Comparison of ENCODE assay signal across 8 mouse cellular contexts in the genomic region with DNA sequence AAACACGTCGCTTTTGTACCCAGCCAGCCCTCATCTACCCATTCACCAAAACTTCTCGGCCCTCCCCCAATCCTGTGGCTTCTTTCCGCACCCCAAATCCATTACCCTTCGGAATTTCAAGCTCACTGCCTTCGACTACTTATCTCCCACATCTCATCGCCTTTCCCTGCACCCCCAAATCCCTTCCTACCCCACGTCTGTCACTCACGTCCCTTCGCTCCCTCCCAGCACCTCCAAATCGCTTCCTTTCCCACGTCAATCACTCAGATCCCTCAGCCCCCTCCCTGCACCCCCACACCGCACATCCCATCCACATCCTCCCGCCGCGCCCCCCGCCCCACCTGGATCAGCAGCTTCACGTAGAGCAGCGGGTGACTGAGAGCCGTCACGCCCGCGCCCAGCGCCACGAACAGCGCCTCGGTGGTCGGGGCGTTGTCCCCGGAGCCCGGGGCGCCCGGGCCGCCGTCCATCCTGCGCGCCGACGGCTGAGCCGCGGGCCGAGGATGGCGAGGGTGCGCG. TPM values are rescaled to one million over a fixed set of nuclear protein-coding genes. Genes with fewer than 3 reads are reported as not detected.
A peak's percentile ranks its signal among the peaks of the same experiment; 100 is the strongest.
DNase-seq lines count a peak whose midpoint lies in the region; ATAC-seq and TF ChIP-seq lines count a peak whose summit lies in the region.

No protein-coding gene starts in this region.

- 1% methylated on average over 45 of the region's 45 CpGs for WGBS in thymus, adult 2 months
- under 1% methylated on average over 45 of the region's 45 CpGs for WGBS in heart, embryonic 16.5 days
- WGBS in liver, embryonic 12.5 days (ENCODE audit: insufficient replicate concordance): under 1% methylated on average over 45 of the region's 45 CpGs
- under 1% methylated on average over 45 of the region's 45 CpGs for WGBS in olfactory bulb, adult 2 months

- H3K27me3 ChIP-seq in erythroblast, embryonic 14.5 days (ENCODE audit: control insufficient read depth): no peaks in the 10 kb centered on the region
- H3K27me3 ChIP-seq in thymus, adult 2 months (ENCODE audit: control insufficient read depth, insufficient read depth, low read length): no peaks in the 10 kb centered on the region
- H3K27me3 ChIP-seq in heart, embryonic 16.5 days (ENCODE audit: control insufficient read depth, insufficient read depth, low read length): no peaks in the 10 kb centered on the region
- no peaks in the 10 kb centered on the region for H3K27me3 ChIP-seq in liver, embryonic 12.5 days (replicated peaks)

- no peak for ATAC-seq in erythroblast, adult 5-6 weeks (replicated peaks; ENCODE audit: low FRiP score, poor library complexity, severe bottlenecking)
- ATAC-seq in heart, embryonic 16.5 days (replicated peaks; ENCODE audit: extremely low read depth, insufficient read depth, low FRiP score): peak; percentile 5
- ATAC-seq in liver, embryonic 12.5 days: no peak

- peaks cover 28% of the 10 kb centered on the region for H3K36me3 ChIP-seq in erythroblast, embryonic 14.5 days (ENCODE audit: control insufficient read depth)
- no peaks in the 10 kb centered on the region for H3K36me3 ChIP-seq in thymus, adult 2 months (ENCODE audit: control insufficient read depth, insufficient read depth, low read length)
- H3K36me3 ChIP-seq in heart, embryonic 16.5 days (ENCODE audit: control insufficient read depth, insufficient read depth): peaks cover 9% of the 10 kb centered on the region
- peaks cover 26% of the 10 kb centered on the region for H3K36me3 ChIP-seq in liver, embryonic 12.5 days

- H3K9me3 ChIP-seq in erythroblast, embryonic 14.5 days (ENCODE audit: control insufficient read depth, low read length): no peaks in the 10 kb centered on the region
- no peaks in the 10 kb centered on the region for H3K9me3 ChIP-seq in heart, embryonic 16.5 days (replicated peaks; ENCODE audit: control insufficient read depth, low read length)
- no peaks in the 10 kb centered on the region for H3K9me3 ChIP-seq in liver, embryonic 12.5 days (replicated peaks)

- H3K4me3 ChIP-seq in erythroblast, embryonic 14.5 days (replicated peaks): peak overlapping the region; percentile 77
- peak overlapping the region; percentile 78 for H3K4me3 ChIP-seq in thymus, adult 2 months (ENCODE audit: control insufficient read depth, insufficient read depth, low read length)
- peak overlapping the region; percentile 70 for H3K4me3 ChIP-seq in heart, embryonic 16.5 days (ENCODE audit: low read length)
- H3K4me3 ChIP-seq in liver, embryonic 12.5 days: peak overlapping the region; percentile 96
- peak overlapping the region; percentile 94 for H3K4me3 ChIP-seq in olfactory bulb, adult 2 months (ENCODE audit: insufficient read depth, low read depth, low read length)

- no peak for TF ChIP-seq CTCF in thymus, adult 2 months (IDR thresholded peaks at IDR 0.05; ENCODE audit: borderline replicate concordance, control insufficient read depth, extremely low read depth, insufficient read depth, low read length, poor library complexity)
- TF ChIP-seq CTCF in olfactory bulb, adult 2 months (IDR thresholded peaks at IDR 0.05; ENCODE audit: insufficient read depth, low read depth, low read length): no peak

- peak overlapping the region; percentile 77 for H3K4me2 ChIP-seq in heart, embryonic 16.5 days (ENCODE audit: low read depth, low read length)
- H3K4me2 ChIP-seq in liver, embryonic 12.5 days: peak overlapping the region; percentile 99

- no peak overlapping the region for H3K27ac ChIP-seq in thymus, adult 2 months (ENCODE audit: control insufficient read depth, insufficient read depth, low read length)
- H3K27ac ChIP-seq in heart, embryonic 16.5 days (ENCODE audit: low read length): peak overlapping the region; percentile 88
- H3K27ac ChIP-seq in liver, embryonic 12.5 days: peak overlapping the region; percentile 85
- H3K27ac ChIP-seq in olfactory bulb, adult 2 months (ENCODE audit: insufficient read depth, low read depth, low read length): peak overlapping the region; percentile 81

- peak overlapping the region; percentile 87 for H3K9ac ChIP-seq in heart, embryonic 16.5 days (ENCODE audit: low read length)
- H3K9ac ChIP-seq in liver, embryonic 12.5 days: peak overlapping the region; percentile 96

- peaks cover 40% of the 10 kb centered on the region for H3K4me1 ChIP-seq in erythroblast, embryonic 14.5 days (ENCODE audit: control insufficient read depth)
- peaks cover 29% of the 10 kb centered on the region for H3K4me1 ChIP-seq in thymus, adult 2 months (replicated peaks; ENCODE audit: control insufficient read depth, insufficient read depth, low read length)
- H3K4me1 ChIP-seq in heart, embryonic 16.5 days (ENCODE audit: control insufficient read depth, insufficient read depth, low read length): peaks cover 31% of the 10 kb centered on the region
- peaks cover 59% of the 10 kb centered on the region for H3K4me1 ChIP-seq in liver, embryonic 12.5 days
- H3K4me1 ChIP-seq in olfactory bulb, adult 2 months (ENCODE audit: control insufficient read depth, insufficient read depth, low read length): peaks cover 18% of the 10 kb centered on the region

- no peak for TF ChIP-seq POLR2A in thymus, adult 2 months (IDR thresholded peaks at IDR 0.05; ENCODE audit: control insufficient read depth, extremely low read depth, insufficient read depth, low read length, poor library complexity)
- TF ChIP-seq POLR2A in olfactory bulb, adult 2 months (IDR thresholded peaks at IDR 0.05; ENCODE audit: insufficient read depth, low read depth, low read length): no peak

- peak; percentile 51 for DNase-seq in thymus, adult 2 months
- DNase-seq in thymus, postnatal 25 days: no peak
- DNase-seq in spleen, postnatal 14 days (ENCODE audit: low spot score in 2 of 2): no peak

RNA-seq across cellular contexts. Expression of a gene that starts 0.5 kb away (rescaled TPM):
- 10.3 and 12.7 TPM in 2 replicates for polyA plus RNA-seq in erythroblast, embryonic 14.5 days (2012)
- 19.2 and 28.0 TPM in 2 replicates for total RNA-seq in erythroblast, adult 5-6 weeks (2015; ENCODE audit: low replicate concordance)
- total RNA-seq in erythroblast, adult 5-6 weeks (2017; ENCODE audit: low replicate concordance): 19.1 and 31.1 TPM in 2 replicates
- polyA plus RNA-seq in thymus, adult 2 months (2012; rRNA removed): 332 and 354 TPM in 2 replicates
- 220 and 273 TPM in 2 replicates for polyA plus RNA-seq in heart, embryonic 16.5 days (2015; fragmentation: Nextera tagmentation; extraction: Ambion mirVana)
- 107 and 109 TPM in 2 replicates for polyA plus RNA-seq in liver, embryonic 12.5 days (2016; fragmentation: Nextera tagmentation; extraction: Ambion mirVana)
- polyA plus RNA-seq in olfactory bulb, adult 2 months (2012; ENCODE audit: insufficient read depth, insufficient read length, low replicate concordance, missing spikeins): not detected in 2 replicates

RNA-seq across cellular contexts. Expression of a gene that starts 13.5 kb away (rescaled TPM):
- polyA plus RNA-seq in erythroblast, embryonic 14.5 days (2012): 0.17 and 0.28 TPM in 2 replicates
- 3.3 TPM in 2 replicates for total RNA-seq in erythroblast, adult 5-6 weeks (2015; ENCODE audit: low replicate concordance)
- 2.5 and 4.3 TPM in 2 replicates for total RNA-seq in erythroblast, adult 5-6 weeks (2017; ENCODE audit: low replicate concordance)
- polyA plus RNA-seq in thymus, adult 2 months (2012; rRNA removed): 40.0 and 56.0 TPM in 2 replicates
- 4.8 and 4.9 TPM in 2 replicates for polyA plus RNA-seq in heart, embryonic 16.5 days (2015; fragmentation: Nextera tagmentation; extraction: Ambion mirVana)
- polyA plus RNA-seq in liver, embryonic 12.5 days (2016; fragmentation: Nextera tagmentation; extraction: Ambion mirVana): 5.1 and 5.9 TPM in 2 replicates
- not detected in 2 replicates for polyA plus RNA-seq in olfactory bulb, adult 2 months (2012; ENCODE audit: insufficient read depth, insufficient read length, low replicate concordance, missing spikeins)

RNA-seq across cellular contexts. Expression of a gene that starts 29.7 kb away (rescaled TPM):
- 0.03 TPM in 1 of 2 replicates, not detected in the other for polyA plus RNA-seq in erythroblast, embryonic 14.5 days (2012)
- 4.0 and 5.6 TPM in 2 replicates for total RNA-seq in erythroblast, adult 5-6 weeks (2015; ENCODE audit: low replicate concordance)
- total RNA-seq in erythroblast, adult 5-6 weeks (2017; ENCODE audit: low replicate concordance): 5.4 and 9.5 TPM in 2 replicates
- polyA plus RNA-seq in thymus, adult 2 months (2012; rRNA removed): 22.7 and 24.5 TPM in 2 replicates
- polyA plus RNA-seq in heart, embryonic 16.5 days (2015; fragmentation: Nextera tagmentation; extraction: Ambion mirVana): 3.5 and 4.0 TPM in 2 replicates
- 0.37 and 0.59 TPM in 2 replicates for polyA plus RNA-seq in liver, embryonic 12.5 days (2016; fragmentation: Nextera tagmentation; extraction: Ambion mirVana)
- polyA plus RNA-seq in olfactory bulb, adult 2 months (2012; ENCODE audit: insufficient read depth, insufficient read length, low replicate concordance, missing spikeins): not detected in 2 replicates
